Comparison of ENCODE assay signal across 29 mouse cellular contexts in the genomic region with DNA sequence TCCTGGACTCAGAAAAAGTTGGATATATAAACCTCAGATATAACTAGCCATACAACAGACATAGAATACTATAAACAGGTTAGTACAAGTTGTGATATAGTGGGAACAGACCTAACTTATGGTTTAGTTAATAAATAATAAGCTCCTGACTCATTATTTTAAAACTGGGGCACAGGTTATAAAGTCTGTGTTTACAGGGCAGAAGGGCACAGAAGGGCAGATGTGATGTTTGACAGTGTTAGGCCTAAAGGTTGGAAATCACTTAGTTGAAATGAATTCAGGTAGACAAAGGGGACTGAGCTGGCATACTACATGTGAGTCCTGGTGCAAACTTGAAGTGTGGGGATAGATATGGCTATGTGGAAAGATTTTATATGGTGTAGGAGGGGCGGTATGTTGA.
"Had no signal": no experiment of that assay in that cellular context is flagged by ENCODE, and none has a peak within 500 bp of the region (broad histone marks: within the 10 kb centered on the region; RNA-seq: fewer than 3 reads in every experiment).

No protein-coding gene starts in this region.

- H3K27ac ChIP-seq: embryonic facial prominence, embryonic 10.5 days; embryonic facial prominence, embryonic 12.5 days; embryonic facial prominence, embryonic 13.5 days; embryonic facial prominence, embryonic 15.5 days; forebrain, embryonic 10.5 days; forebrain, embryonic 12.5 days; forebrain, embryonic 13.5 days; forebrain, embryonic 15.5 days; gastrocnemius, adult 2 months; heart, adult 2 months had no signal

- DNase-seq: cerebellum, adult 2 months; cerebellum, adult 8-10 months; cerebellum, adult 9-10 months; cerebellum, adult 9-11 months; cerebellum, postnatal 10 days; cerebellum, postnatal 14 days; cerebellum, postnatal 25 days; cerebellum, postnatal 36 days; embryo, embryonic 11 days; forebrain, postnatal 0 days; gastrocnemius, adult 2 months; gastrocnemius, postnatal 10 days; gastrocnemius, postnatal 14 days; gastrocnemius, postnatal 25 days; gastrocnemius, postnatal 36 days; heart, adult 11 months; heart, adult 18-20 months; heart, adult 2 months had no signal

- H3K4me2 ChIP-seq: embryonic facial prominence, embryonic 12.5 days; embryonic facial prominence, embryonic 13.5 days; embryonic facial prominence, embryonic 15.5 days; forebrain, embryonic 12.5 days; forebrain, embryonic 13.5 days; forebrain, embryonic 15.5 days had no signal

- H3K9me3 ChIP-seq: embryonic facial prominence, embryonic 10.5 days; embryonic facial prominence, embryonic 12.5 days; embryonic facial prominence, embryonic 13.5 days; embryonic facial prominence, embryonic 15.5 days; forebrain, embryonic 10.5 days; forebrain, embryonic 12.5 days; forebrain, embryonic 13.5 days; forebrain, embryonic 15.5 days had no signal

- H3K27me3 ChIP-seq: embryonic facial prominence, embryonic 12.5 days; embryonic facial prominence, embryonic 13.5 days; embryonic facial prominence, embryonic 15.5 days; forebrain, embryonic 12.5 days; forebrain, embryonic 13.5 days; forebrain, embryonic 15.5 days had no signal

- H3K36me3 ChIP-seq: embryonic facial prominence, embryonic 10.5 days; embryonic facial prominence, embryonic 12.5 days; embryonic facial prominence, embryonic 13.5 days; embryonic facial prominence, embryonic 15.5 days; forebrain, embryonic 10.5 days; forebrain, embryonic 12.5 days; forebrain, embryonic 15.5 days had no signal

- H3K4me3 ChIP-seq: embryonic facial prominence, embryonic 10.5 days; embryonic facial prominence, embryonic 12.5 days; embryonic facial prominence, embryonic 13.5 days; embryonic facial prominence, embryonic 15.5 days; erythroblast, embryonic 14.5 days; forebrain, embryonic 10.5 days; forebrain, embryonic 12.5 days; forebrain, embryonic 13.5 days; forebrain, embryonic 15.5 days; gastrocnemius, adult 2 months; heart, adult 2 months had no signal

- H3K4me1 ChIP-seq: embryonic facial prominence, embryonic 10.5 days; embryonic facial prominence, embryonic 12.5 days; embryonic facial prominence, embryonic 13.5 days; embryonic facial prominence, embryonic 15.5 days; forebrain, embryonic 10.5 days; forebrain, embryonic 12.5 days; forebrain, embryonic 13.5 days; forebrain, embryonic 15.5 days had no signal

- H3K9ac ChIP-seq: embryonic facial prominence, embryonic 12.5 days; embryonic facial prominence, embryonic 13.5 days; embryonic facial prominence, embryonic 15.5 days; forebrain, embryonic 12.5 days; forebrain, embryonic 13.5 days; forebrain, embryonic 15.5 days; forebrain, postnatal 0 days had no signal

- ATAC-seq: forebrain, embryonic 13.5 days; forebrain, embryonic 14.5 days; forebrain, embryonic 15.5 days; forebrain, embryonic 16.5 days; forebrain, postnatal 0 days had no signal
